Mouse (Mus musculus) liver, embryonic 14.5 days (tissue): ENCODE results near the gene Klhl11. TPM values are rescaled to one million over a fixed set of nuclear protein-coding genes. Genes with fewer than 3 reads are reported as not detected.

Experiments
- ATAC-seq: fragments of 200-750 bp; cut with Nextera tagmentation; 2 replicates; pipeline ENCODE4 v1.8.0; 2017; ENCODE audit warnings: moderate number of reproducible peaks, mild to moderate bottlenecking, moderate library complexity; ENCODE audit not compliant: insufficient read depth
- DNase-seq, 3 experiments: peaks; one replicate each; pipeline ENCODE4 v3.0.0-alpha.2; 2012 to 2013; ENCODE audit warnings: low read depth in 3 of 3, low spot score in 3 of 3
- H3K27ac ChIP-seq: fragments of 300-500 bp; sonication (generic); 2 replicates; pipeline ENCODE4 v1.5.1; 2014; ENCODE audit warnings: moderate library complexity, mild to moderate bottlenecking, control low read depth, inconsistent platforms
- H3K27me3 ChIP-seq: fragments of 300-500 bp; sonication (generic); 2 replicates; pipeline ENCODE4 v1.6.1; 2014; ENCODE audit warnings: mild to moderate bottlenecking, low read length, moderate library complexity; ENCODE audit not compliant: control insufficient read depth, insufficient read depth
- H3K36me3 ChIP-seq: fragments of 300-500 bp; sonication (generic); replicated peaks from 2 replicates; pipeline ENCODE4 v1.6.1; 2014; ENCODE audit warnings: low read depth; ENCODE audit not compliant: control insufficient read depth, insufficient read depth
- H3K4me1 ChIP-seq, 2 experiments: fragments of 200-500 bp in 1 of 2; fragments of 300-500 bp in 1 of 2; sonication (generic) in 1 of 2; replicated peaks; 2 replicates each; pipeline ENCODE4 v1.6.1; 2012 to 2014; ENCODE audit warnings: antibody characterized with exemption in 1 of 2, inconsistent platforms in 1 of 2, low read length in 1 of 2; ENCODE audit not compliant: control insufficient read depth in 2 of 2, insufficient read depth in 2 of 2
- H3K4me2 ChIP-seq: fragments of 300-500 bp; sonication (generic); 2 replicates; pipeline ENCODE4 v1.6.1; 2014; ENCODE audit warnings: low read depth, mild to moderate bottlenecking, control low read depth, moderate library complexity
- H3K4me3 ChIP-seq, 2 experiments: fragments of 200-500 bp in 1 of 2; fragments of 300-500 bp in 1 of 2; sonication (generic) in 1 of 2; 2 replicates each; pipeline ENCODE4 v1.5.1; 2012 to 2014; ENCODE audit warnings: low read depth in 2 of 2, low read length in 2 of 2, mild to moderate bottlenecking in 2 of 2, control low read depth in 1 of 2, inconsistent platforms in 1 of 2, moderate library complexity in 1 of 2; ENCODE audit not compliant: insufficient read depth in 1 of 2
- H3K9ac ChIP-seq: fragments of 300-500 bp; sonication (generic); replicated peaks from 2 replicates; pipeline ENCODE4 v1.6.1; 2014; ENCODE audit warnings: mild to moderate bottlenecking, control low read depth, moderate library complexity
- H3K9me3 ChIP-seq: fragments of 300-500 bp; sonication (generic); 2 replicates; pipeline ENCODE4 v1.6.1; 2016; ENCODE audit warnings: low read length, mixed read lengths; ENCODE audit not compliant: control insufficient read depth
- CTCF ChIP-seq: IDR thresholded peaks from 2 replicates; pipeline ENCODE4 v1.5.1; 2016; ENCODE audit warnings: antibody characterized with exemption, low read depth, control low read depth
- EP300 ChIP-seq: IDR thresholded peaks from 2 replicates; pipeline ENCODE4 v1.6.1; 2016; ENCODE audit warnings: antibody characterized with exemption, low read depth
- WGBS: fragments of 180-500 bp; shearing (Covaris S2); extraction: QIAGEN DNeasy Blood & Tissue Kit; methylation state at CpG from one replicate; pipeline ENCODE4 v1.1.7; 2014; ENCODE audit not compliant: insufficient replicate concordance; 5-methylcytosine and 5-hydroxymethylcytosine counted together
- polyA plus RNA-seq, 2 experiments: library from polyadenylated mRNA; depleted of rRNA in 1 of 2; stranded (reverse) in 1 of 2; unstranded in 1 of 2; fragments of >200 nt; fragmentation: Nextera tagmentation in 1 of 2; extraction: Ambion mirVana in 1 of 2; gene quantifications; 2 replicates each; pipeline versions ENCODE4 v1.2.1 to v1.2.3; 2012 to 2014

Gene Klhl11
- polyA plus RNA-seq (2012; rRNA removed) (0.90 and 1.2 TPM in 2 replicates), polyA plus RNA-seq (2014; fragmentation: Nextera tagmentation; extraction: Ambion mirVana) (1.8 and 2.2 TPM in 2 replicates)

GRCm38 (mm10) chr11:100472197-100472934 lies at the start of gene Klhl11:
TSS of gene Klhl11 (minus strand) at chr11:100472741.
- Histone ChIP-seq H3K4me2 (peak within 1 kb of the TSS; percentile 82), H3K27me3 (no peaks in the 10 kb centered on the region), H3K9ac (peak within 1 kb of the TSS; percentile 91), H3K27ac (peak within 1 kb of the TSS; percentile 43), H3K4me1 (peaks cover 11 to 12% of the 10 kb centered on the region in 2 experiments), H3K4me3 (peak within 1 kb of the TSS; percentile 89 to 91), H3K36me3 (peaks cover 2% of the 10 kb centered on the region; the same call in 1 of the 2 replicates), H3K9me3 (no peaks in the 10 kb centered on the region)
- ATAC-seq (peak; percentile 94), DNase-seq (peak; percentile 83 to 88 (median 83))
- TF ChIP-seq EP300 (peak; percentile 31; the same call in 1 of the 2 replicates), CTCF (peak; percentile 87)
- under 1% methylated on average over 83 of the region's 83 CpGs for WGBS

DNA sequence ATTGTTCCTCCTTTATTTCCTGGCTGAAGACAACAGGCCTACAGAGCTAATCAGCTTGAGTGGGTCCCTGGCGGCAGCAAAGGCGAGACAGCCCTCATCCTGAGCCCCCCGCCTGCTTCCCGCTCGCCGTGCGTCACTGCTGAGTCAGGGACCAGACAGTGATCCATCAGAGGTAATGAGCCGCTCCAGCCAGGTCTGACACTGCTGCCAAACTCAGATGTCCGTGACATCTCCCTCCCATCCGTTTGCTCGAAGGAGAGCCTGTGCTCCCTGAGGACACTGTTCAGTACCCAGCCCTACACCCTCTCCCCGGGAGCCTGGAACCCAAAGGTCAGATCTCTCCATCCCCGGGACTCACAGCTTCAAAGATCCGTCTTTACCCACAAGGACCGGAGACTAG lies 48.3 kb upstream of the Klhl11 start:
- no peak for ATAC-seq
- Histone ChIP-seq H3K4me1 (peaks cover 3 to 9% of the 10 kb centered on the region in 2 experiments; a peak in 2 of 4 replicates), H3K9ac (no peak overlapping the region), H3K36me3 (peaks cover 41% of the 10 kb centered on the region), H3K27ac (no peak overlapping the region), H3K4me3 (no peak overlapping the region), H3K9me3 (no peaks in the 10 kb centered on the region), H3K4me2 (no peak overlapping the region), H3K27me3 (no peaks in the 10 kb centered on the region)
- no peak for DNase-seq
- TF ChIP-seq CTCF, result no peak
- no peak for TF ChIP-seq EP300
- 82% methylated on average over 15 of the region's 15 CpGs for WGBS

- no peak overlapping the region for H3K4me2 ChIP-seq
- DNase-seq (no peak), ATAC-seq (peak; percentile 17; the same call in 1 of the 2 replicates)
- H3K27ac ChIP-seq, result no peak overlapping the region
- H3K9me3 ChIP-seq, result no peaks in the 10 kb centered on the region
- peaks cover 49% of the 10 kb centered on the region for H3K36me3 ChIP-seq
- H3K27me3 ChIP-seq, result no peaks in the 10 kb centered on the region
- TF ChIP-seq EP300 (no peak), CTCF (no peak)
- H3K9ac ChIP-seq, result no peak overlapping the region
- no peaks in the 10 kb centered on the region; a peak in 1 of 4 replicates for H3K4me1 ChIP-seq
- WGBS, result 74% methylated on average over 7 of the region's 7 CpGs
- H3K4me3 ChIP-seq, result no peak overlapping the region
Observed at GRCm38 (mm10) chr11:100519188-100519587, 46.6 kb upstream of the Klhl11 start.

GRCm38 (mm10) chr11:100518188-100518591 lies 45.6 kb upstream of the Klhl11 start:
- 79% methylated on average over 5 of the region's 5 CpGs for WGBS
- Histone ChIP-seq H3K9ac (no peak overlapping the region), H3K9me3 (no peaks in the 10 kb centered on the region), H3K4me2 (no peak overlapping the region), H3K27me3 (no peaks in the 10 kb centered on the region), H3K27ac (no peak overlapping the region), H3K4me1 (no peaks in the 10 kb centered on the region; a peak in 1 of 4 replicates), H3K36me3 (peaks cover 51% of the 10 kb centered on the region), H3K4me3 (no peak overlapping the region)
- ATAC-seq (peak; percentile 60), DNase-seq (no peak)
- TF ChIP-seq EP300, result no peak
- TF ChIP-seq CTCF, result no peak

DNA sequence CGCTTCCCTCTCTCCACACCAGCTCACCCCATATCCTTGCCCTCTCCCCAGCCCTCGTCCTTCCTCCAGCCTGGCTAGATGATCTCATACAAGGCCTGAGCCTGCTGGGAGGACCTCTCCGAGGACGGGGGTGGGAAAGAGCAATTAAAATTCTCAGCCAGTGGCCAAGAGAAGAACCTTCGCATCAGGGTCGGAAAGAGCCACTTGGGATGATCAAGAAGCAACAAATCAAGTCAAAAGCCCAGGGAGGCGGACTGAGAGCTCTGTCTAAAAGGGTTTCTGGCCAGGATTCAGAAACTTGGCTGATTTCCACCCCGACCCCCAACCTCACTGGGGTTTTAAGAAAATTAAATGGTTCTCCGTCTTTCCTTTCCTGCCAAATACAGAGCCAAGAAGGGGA lies 43.8 kb upstream of the Klhl11 start:
- DNase-seq (no peak), ATAC-seq (no peak)
- no peaks in the 10 kb centered on the region for H3K9me3 ChIP-seq
- H3K27me3 ChIP-seq, result no peaks in the 10 kb centered on the region
- no peak overlapping the region for H3K27ac ChIP-seq
- no peaks in the 10 kb centered on the region; a peak in 1 of 4 replicates for H3K4me1 ChIP-seq
- H3K36me3 ChIP-seq, result peaks cover 38% of the 10 kb centered on the region
- H3K9ac ChIP-seq, result no peak overlapping the region
- TF ChIP-seq EP300 (no peak), CTCF (no peak)
- WGBS, result 76% methylated on average over 9 of the region's 9 CpGs
- no peak overlapping the region for H3K4me2 ChIP-seq
- H3K4me3 ChIP-seq, result no peak overlapping the region
